Mouse (Mus musculus): Measurements from ENCODE around the gene Top1. TPM values are rescaled to one million over a fixed set of nuclear protein-coding genes. Genes with fewer than 3 reads are reported as not detected.
A peak's percentile ranks its signal among the peaks of the same experiment; 100 is the strongest.

The Top1 gene
- polyA plus RNA-seq, 1 experiment from 2014 or later = 29.7 TPM

DNA sequence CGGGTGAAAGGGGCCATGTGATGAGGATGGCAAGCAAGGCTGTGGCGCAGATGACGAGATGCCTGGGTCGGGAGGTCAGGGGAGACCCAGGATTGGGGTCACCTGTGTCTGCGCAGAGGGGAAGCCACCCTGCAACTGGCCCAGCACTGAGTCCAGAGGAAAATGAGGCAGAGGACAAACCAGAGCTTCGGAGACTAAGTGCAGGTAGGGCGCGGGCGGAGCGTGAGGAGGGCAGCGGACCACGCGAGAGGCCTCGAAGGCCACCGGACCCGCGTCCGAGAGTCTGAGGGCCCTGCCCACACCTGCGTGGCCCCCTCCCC is 85.1 kb downstream of the Top1 start:
- no peak for DNase-seq (ENCODE audit: low spot score)
- Histone ChIP-seq H3K27me3 (ENCODE audit: control insufficient read depth, insufficient read depth, low read length) (no peaks in the 10 kb centered on the region), H3K4me2 (replicated peaks; ENCODE audit: low read depth) (peak overlapping the region; percentile 92), H3K9ac (ENCODE audit: low read length) (peak overlapping the region; percentile 96), H3K9me3 (ENCODE audit: control insufficient read depth, low read length) (no peaks in the 10 kb centered on the region), H3K4me1 (replicated peaks; ENCODE audit: control insufficient read depth, insufficient read depth) (0 out of 2 replicates have a peak, but pooled peaks cover 7% of the 10 kb centered on the region), H3K4me3 (ENCODE audit: low read depth, low read length) (peak overlapping the region; percentile 92), H3K36me3 (ENCODE audit: control insufficient read depth, insufficient read depth, low read length) (no peaks in the 10 kb centered on the region), H3K27ac (replicated peaks) (no peak overlapping the region)
- TF ChIP-seq EP300 (optimal IDR thresholded peaks at IDR 0.05) (no peak), CTCF (IDR thresholded peaks at IDR 0.05; ENCODE audit: low read depth) (no peak)
- no peak for ATAC-seq (ENCODE audit: low FRiP score, low TSS enrichment)
- 5% methylated on average over 19 of the region's 19 CpGs for WGBS

DNA sequence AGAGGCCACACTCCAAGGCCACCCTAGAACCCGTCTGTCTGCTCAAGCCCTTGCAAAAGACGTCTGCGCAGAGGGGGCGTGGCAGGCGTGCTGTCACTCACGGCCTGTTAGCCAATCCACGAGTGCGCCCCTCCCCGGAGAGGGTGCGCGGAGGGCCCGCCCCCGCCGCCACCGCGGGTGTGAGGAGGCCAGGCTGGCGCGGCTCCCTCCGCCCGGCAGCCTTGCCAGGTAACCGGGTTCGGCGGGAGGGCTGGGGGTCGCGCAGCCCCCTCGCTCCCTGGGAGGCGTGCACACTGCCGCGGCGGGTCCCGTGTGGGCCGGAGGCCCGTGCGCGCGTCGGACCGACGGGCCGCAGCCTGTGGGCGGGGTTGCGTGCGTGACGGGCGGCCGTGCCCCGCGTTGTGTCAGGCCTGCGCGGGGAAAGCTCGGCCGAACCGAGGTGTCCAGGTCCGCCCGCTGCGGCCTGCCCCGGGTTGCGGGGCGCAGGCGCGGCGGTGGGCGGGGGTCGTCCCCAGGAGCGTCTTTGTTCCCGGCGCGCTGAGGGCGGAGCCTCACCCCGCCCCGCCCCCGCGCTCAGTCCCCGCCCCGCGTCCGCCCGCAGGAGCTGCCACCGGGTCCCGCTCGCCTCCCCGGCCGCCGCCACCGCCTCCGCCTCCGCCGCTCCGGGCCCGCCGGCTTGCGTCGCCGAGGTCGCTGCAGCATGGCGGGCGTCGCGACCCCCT is 85.6 kb downstream of the Top1 start, which contains the start of gene Plcg1:
Plcg1 (plus strand) TSS at position 184 of the 722 bp plus-strand sequence.
- Histone ChIP-seq H3K4me3 (ENCODE audit: low read depth, low read length) (peak within 1 kb of the TSS; percentile 92), H3K9ac (ENCODE audit: low read length) (peak within 1 kb of the TSS; percentile 96), H3K27me3 (ENCODE audit: control insufficient read depth, insufficient read depth, low read length) (no peaks in the 10 kb centered on the region), H3K4me1 (replicated peaks; ENCODE audit: control insufficient read depth, insufficient read depth) (peaks cover 7% of the 10 kb centered on the region; the same call in 1 of the 2 replicates), H3K27ac (replicated peaks) (peak within 1 kb of the TSS; percentile 95), H3K4me2 (replicated peaks; ENCODE audit: low read depth) (peak within 1 kb of the TSS; percentile 92), H3K36me3 (ENCODE audit: control insufficient read depth, insufficient read depth, low read length) (no peaks in the 10 kb centered on the region), H3K9me3 (ENCODE audit: control insufficient read depth, low read length) (no peaks in the 10 kb centered on the region)
- WGBS = under 1% methylated on average over 61 of the region's 99 CpGs
- TF ChIP-seq EP300 (optimal IDR thresholded peaks at IDR 0.05) (no peak), CTCF (IDR thresholded peaks at IDR 0.05; ENCODE audit: low read depth) (no peak; the same call in 1 of the 2 replicates)
- DNase-seq (ENCODE audit: low spot score) = peak; percentile 96
- ATAC-seq (ENCODE audit: low FRiP score, low TSS enrichment) = peak; percentile 95

DNA sequence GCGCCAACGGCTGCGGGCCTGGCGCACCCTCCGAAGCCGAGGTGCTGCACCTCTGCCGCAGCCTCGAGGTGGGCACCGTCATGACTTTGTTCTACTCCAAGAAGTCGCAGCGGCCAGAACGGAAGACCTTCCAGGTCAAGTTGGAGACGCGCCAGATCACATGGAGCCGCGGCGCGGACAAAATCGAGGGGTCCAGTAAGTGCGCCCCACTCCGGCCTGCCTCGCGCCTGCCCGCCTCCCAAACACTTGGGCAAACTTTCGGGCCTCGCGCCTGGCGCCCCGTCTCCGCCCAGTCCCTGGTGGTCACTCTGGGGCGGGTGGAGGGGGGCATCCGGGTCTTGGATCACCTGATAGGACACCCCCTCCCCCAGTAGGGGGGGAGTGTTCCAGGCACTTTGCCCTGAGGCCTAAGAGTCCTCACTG is 86.2 kb downstream of the Top1 start:
- under 1% methylated on average over 31 of the region's 32 CpGs for WGBS
- ATAC-seq (ENCODE audit: low FRiP score, low TSS enrichment) (peak; percentile 15), DNase-seq (ENCODE audit: low spot score) (peak; percentile 59)

DNA sequence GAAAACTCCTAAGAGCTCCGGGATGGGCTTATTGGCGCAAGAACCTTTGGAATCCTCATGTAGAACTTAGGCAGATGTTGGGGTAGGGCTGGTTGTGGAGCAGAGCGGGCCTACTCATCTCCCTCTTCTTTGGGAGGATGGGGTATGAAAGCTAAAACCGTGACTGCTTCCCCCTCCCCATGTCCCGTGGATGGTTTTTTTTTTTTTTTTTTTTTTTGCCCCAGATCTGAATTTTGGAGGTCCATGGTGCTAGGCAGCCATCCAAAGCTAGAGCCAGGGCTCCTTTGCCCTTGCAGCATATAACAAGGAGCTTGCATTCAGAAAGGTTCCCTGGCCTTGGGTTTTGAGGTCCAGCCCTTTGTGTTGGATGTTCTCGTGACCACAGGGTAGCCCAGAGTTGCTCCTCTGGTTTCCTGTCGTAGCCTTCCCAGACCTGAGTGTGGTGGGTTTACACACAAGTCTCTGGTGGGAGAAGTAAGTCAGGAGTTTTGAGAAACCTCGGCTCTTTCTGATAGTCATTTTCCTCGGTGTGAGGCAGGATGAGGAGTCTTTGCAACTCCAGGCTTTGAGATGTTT is 86.8 kb downstream of the Top1 start:
- H3K9me3 ChIP-seq (ENCODE audit: control insufficient read depth, low read length) = no peaks in the 10 kb centered on the region
- H3K27me3 ChIP-seq (ENCODE audit: control insufficient read depth, insufficient read depth, low read length) = no peaks in the 10 kb centered on the region
- no peak for DNase-seq (ENCODE audit: low spot score)
- WGBS = 15% methylated on average over 9 of the region's 9 CpGs
- peak overlapping the region; percentile 92 for H3K4me2 ChIP-seq (replicated peaks; ENCODE audit: low read depth)
- peaks cover 7% of the 10 kb centered on the region; the same call in 1 of the 2 replicates for H3K4me1 ChIP-seq (replicated peaks; ENCODE audit: control insufficient read depth, insufficient read depth)
- peak overlapping the region; percentile 92 for H3K4me3 ChIP-seq (ENCODE audit: low read depth, low read length)
- no peak for TF ChIP-seq CTCF (IDR thresholded peaks at IDR 0.05; ENCODE audit: low read depth)
- TF ChIP-seq EP300 (optimal IDR thresholded peaks at IDR 0.05) = no peak
- H3K27ac ChIP-seq (replicated peaks) = no peak overlapping the region; the same call in 1 of the 2 replicates
- H3K9ac ChIP-seq (ENCODE audit: low read length) = peak overlapping the region; percentile 96
- no peak for ATAC-seq (ENCODE audit: low FRiP score, low TSS enrichment)
- no peaks in the 10 kb centered on the region for H3K36me3 ChIP-seq (ENCODE audit: control insufficient read depth, insufficient read depth, low read length)

More for the DNA sequence above, 86.2 kb downstream of the Top1 start:
- H3K27me3 ChIP-seq (ENCODE audit: control insufficient read depth, insufficient read depth, low read length) = no peaks in the 10 kb centered on the region
- H3K27ac ChIP-seq (replicated peaks) = peak overlapping the region; percentile 95
- peak overlapping the region; percentile 96 for H3K9ac ChIP-seq (ENCODE audit: low read length)
- H3K9me3 ChIP-seq (ENCODE audit: control insufficient read depth, low read length) = no peaks in the 10 kb centered on the region
- H3K4me2 ChIP-seq (replicated peaks; ENCODE audit: low read depth) = peak overlapping the region; percentile 92
- H3K4me3 ChIP-seq (ENCODE audit: low read depth, low read length) = peak overlapping the region; percentile 92
- no peaks in the 10 kb centered on the region for H3K36me3 ChIP-seq (ENCODE audit: control insufficient read depth, insufficient read depth, low read length)
- TF ChIP-seq CTCF (IDR thresholded peaks at IDR 0.05; ENCODE audit: low read depth) = peak; percentile 36; the same call in 1 of the 2 replicates
- no peak for TF ChIP-seq EP300 (optimal IDR thresholded peaks at IDR 0.05)
- peaks cover 7% of the 10 kb centered on the region; the same call in 1 of the 2 replicates for H3K4me1 ChIP-seq (replicated peaks; ENCODE audit: control insufficient read depth, insufficient read depth)

DNA sequence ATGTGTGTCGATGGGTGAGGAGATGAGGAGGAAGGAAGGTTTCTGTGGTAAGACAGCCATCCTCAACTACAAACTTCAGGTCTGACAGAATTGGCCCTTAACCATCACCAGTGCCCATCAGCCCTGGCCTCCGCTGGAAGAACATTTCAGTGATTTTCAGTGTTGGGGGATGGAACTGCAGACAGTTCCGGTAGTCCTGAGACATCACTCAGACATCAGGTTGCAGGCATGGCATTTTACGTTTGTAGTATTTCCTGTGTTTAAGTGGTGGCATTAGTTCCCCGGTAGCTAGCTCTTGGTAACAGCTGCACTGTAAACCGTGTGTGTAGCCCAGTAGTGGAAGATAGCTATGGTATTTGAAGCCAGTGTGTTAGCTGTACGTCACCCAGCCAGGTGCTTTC is 87.4 kb downstream of the Top1 start:
- Histone ChIP-seq H3K27ac (replicated peaks) (no peak overlapping the region), H3K36me3 (ENCODE audit: control insufficient read depth, insufficient read depth, low read length) (no peaks in the 10 kb centered on the region), H3K27me3 (ENCODE audit: control insufficient read depth, insufficient read depth, low read length) (no peaks in the 10 kb centered on the region), H3K4me2 (replicated peaks; ENCODE audit: low read depth) (peak overlapping the region; percentile 92), H3K4me3 (ENCODE audit: low read depth, low read length) (peak overlapping the region; percentile 92), H3K9ac (ENCODE audit: low read length) (peak overlapping the region; percentile 96; the same call in 1 of the 2 replicates), H3K4me1 (replicated peaks; ENCODE audit: control insufficient read depth, insufficient read depth) (peaks cover 7% of the 10 kb centered on the region; the same call in 1 of the 2 replicates), H3K9me3 (ENCODE audit: control insufficient read depth, low read length) (no peaks in the 10 kb centered on the region)
- WGBS = 23% methylated on average over 7 of the region's 7 CpGs
- TF ChIP-seq CTCF (IDR thresholded peaks at IDR 0.05; ENCODE audit: low read depth) (no peak), EP300 (optimal IDR thresholded peaks at IDR 0.05) (no peak)
- ATAC-seq (ENCODE audit: low FRiP score, low TSS enrichment) (no peak), DNase-seq (ENCODE audit: low spot score) (no peak)

Data from stomach, postnatal 0 days (tissue).